Mouse (Mus musculus) G1E (cell line): ENCODE measurements around the gene Clec1a.

ENCODE experiments used
- CTCF ChIP-seq: IDR thresholded peaks from 2 replicates; pipeline ENCODE4 v1.5.1; 2012; ENCODE audit warnings: low read depth, low read length, inconsistent platforms, mixed read lengths
- GATA1 ChIP-seq: IDR thresholded peaks from 2 replicates; pipeline ENCODE4 v1.6.1; 2012; ENCODE audit warnings: borderline replicate concordance, low read length, inconsistent platforms, mixed read lengths
- GATA2 ChIP-seq: IDR thresholded peaks from 2 replicates; pipeline ENCODE4 v1.6.1; 2012; ENCODE audit warnings: low read depth, low read length, inconsistent platforms, borderline replicate concordance
- POLR2AphosphoS5 ChIP-seq: IDR thresholded peaks from 2 replicates; pipeline ENCODE4 v1.6.1; 2012; ENCODE audit warnings: low read depth, low read length, inconsistent platforms; ENCODE audit not compliant: insufficient replicate concordance
- TAL1 ChIP-seq: conservative IDR thresholded peaks from 2 replicates; pipeline ENCODE4 v1.6.1; 2012; ENCODE audit warnings: low read depth, low read length, inconsistent platforms, mixed read lengths

GRCm38 (mm10) chr6:129383466-129383865 is 68.3 kb downstream of the Clec1a start:
- no peak for TF ChIP-seq POLR2AphosphoS5
- no peak for TF ChIP-seq CTCF
- TF ChIP-seq TAL1 = no peak
- TF ChIP-seq GATA1 = no peak
- TF ChIP-seq GATA2 = no peak
